Mouse (Mus musculus) CH12.LX (cell line): ENCODE measurements at regions not wholly inside any gene's neighbourhood (a gene's known extent, or its start where the extent isn't known, plus 50 kb on each side); places are given as distances from the start of the nearest gene placed in this dataset.

ENCODE experiments used
- CTCF ChIP-seq, 2 experiments: IDR thresholded peaks in 1 of 2; conservative IDR thresholded peaks in 1 of 2; 2 replicates each; pipeline ENCODE4 v1.5.1; 2011 to 2012; ENCODE audit warnings: low read depth in 2 of 2, low read length in 2 of 2, improper control_type of control experiment in 1 of 2, inconsistent platforms in 1 of 2, mild to moderate bottlenecking in 1 of 2, moderate library complexity in 1 of 2
- ELF1 ChIP-seq: IDR thresholded peaks from 2 replicates; pipeline ENCODE4 v1.6.1; 2014; ENCODE audit warnings: low read depth, mild to moderate bottlenecking, inconsistent platforms, low read length, improper control_type of control experiment
- POLR2A ChIP-seq: IDR thresholded peaks from 2 replicates; pipeline ENCODE4 v1.6.1; 2011; ENCODE audit warnings: low read depth, mild to moderate bottlenecking, improper control_type of control experiment, low read length
- POLR2AphosphoS2 ChIP-seq: IDR thresholded peaks from 2 replicates; pipeline ENCODE4 v1.6.1; 2011; ENCODE audit warnings: low read depth, low read length, improper control_type of control experiment
- ZC3H11A ChIP-seq: IDR thresholded peaks from 2 replicates; pipeline ENCODE4 v1.6.1; 2012; ENCODE audit warnings: low read depth, mild to moderate bottlenecking, inconsistent platforms, low read length, improper control_type of control experiment

DNA sequence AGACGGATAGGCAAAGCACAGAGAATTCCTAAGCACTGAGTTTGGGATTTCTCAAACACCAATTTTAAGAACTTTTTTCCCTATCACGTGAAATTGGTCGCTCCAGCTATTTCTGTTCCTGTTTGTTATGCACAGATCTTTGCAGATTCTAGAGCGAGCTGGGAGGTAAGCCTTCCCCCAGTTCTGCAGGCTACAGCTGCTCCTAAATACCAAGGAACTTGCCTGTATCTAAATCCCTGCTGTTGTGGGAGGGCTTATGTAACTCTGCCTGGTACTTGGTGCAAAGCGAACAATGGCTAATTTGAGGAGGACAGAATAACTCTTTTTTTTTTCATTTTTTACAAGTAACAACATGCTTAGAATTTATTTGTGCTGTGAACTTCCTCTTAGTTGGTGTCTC lies 316.0 kb upstream of the Gm5152 start:
- TF ChIP-seq POLR2A (no peak), ELF1 (no peak), ZC3H11A (no peak), POLR2AphosphoS2 (no peak), CTCF (conservative IDR thresholded peaks at IDR 0.05 in 1 of 2, IDR thresholded peaks at IDR 0.05 in 1 of 2; ENCODE audit: low read depth in 2 of 2, low read length in 2 of 2) (no peak)
